Mouse (Mus musculus) embryonic facial prominence, embryonic 12.5 days (tissue): Measurements from ENCODE around the gene Crlf3. TPM values are rescaled to one million over a fixed set of nuclear protein-coding genes. Genes with fewer than 3 reads are reported as not detected.

Source experiments
- polyA plus RNA-seq: library from polyadenylated mRNA; unstranded; fragments of >200 nt; fragmentation: Nextera tagmentation; extraction: Ambion mirVana; gene quantifications from 2 replicates; pipeline ENCODE4 v1.2.1, GENCODE M21; 2016

Gene Crlf3
- polyA plus RNA-seq, 1 experiment from 2014 or later, result 52.9 TPM

Other genes with a start within 250 kb of the Crlf3 start
- 64.7 and 69.8 TPM in 2 replicates for gene Utp6, start 118.6 kb downstream of the Crlf3 start, polyA plus RNA-seq
- gene Suz12, start 87.9 kb downstream of the Crlf3 start, polyA plus RNA-seq, result 25.2 and 28.0 TPM in 2 replicates
- 16.0 and 16.7 TPM in 2 replicates for gene Atad5, start 8.4 kb upstream of the Crlf3 start, polyA plus RNA-seq
- 29.1 and 32.2 TPM in 2 replicates for gene Tefm, start 61.2 kb upstream of the Crlf3 start, polyA plus RNA-seq
- 1.1 TPM in 2 replicates for gene Adap2, start 73.1 kb upstream of the Crlf3 start, polyA plus RNA-seq
- gene Rnf135, start 102.9 kb upstream of the Crlf3 start, polyA plus RNA-seq, result 7.5 and 8.0 TPM in 2 replicates
- 64.6 and 65.4 TPM in 2 replicates for gene Rhot1, start 128.0 kb upstream of the Crlf3 start, polyA plus RNA-seq
- gene Rhbdl3, start 219.9 kb upstream of the Crlf3 start, polyA plus RNA-seq, result 6.4 and 7.0 TPM in 2 replicates